Mouse (Mus musculus) T-helper 2 cell (primary cell): ENCODE data around the gene Cym.

Source experiments
- in situ Hi-C: fragments of 300-600 bp; cut with MboI, MseI; formaldehyde crosslinking; loops from one replicate; pipeline ENCODE4 v1.15.1; 2025; ENCODE audit warnings: high pct_unique_total_duplicates

The Cym gene

GRCm38 (mm10) chr3:107229221-107229620, 7.7 kb upstream of the Cym start:
- in situ Hi-C loops = loop anchor here (25.0 kb wide), 1 partner anchor 658 kb away; the partner anchor contains the start of genes Eps8l3 and Gstm5

GRCm38 (mm10) chr3:107225820-107226219, 4.3 kb upstream of the Cym start:
- in situ Hi-C loops = loop anchor here (25.0 kb wide), 1 partner anchor 661 kb away; the partner anchor contains the start of genes Eps8l3 and Gstm5

- in situ Hi-C loops = no loop called here
Observed at GRCm38 (mm10) chr3:107223230-107223629, 1.7 kb upstream of the Cym start.

GRCm38 (mm10) chr3:107218572-107218971, 3.0 kb downstream of the Cym start:
- in situ Hi-C loops = no loop called here

- in situ Hi-C loops = no loop called here
Observed at GRCm38 (mm10) chr3:107217101-107217480, 4.4 kb downstream of the Cym start.

- in situ Hi-C loops = no loop called here
Observed at GRCm38 (mm10) chr3:107216400-107217100, 5.0 kb downstream of the Cym start.

- in situ Hi-C loops = no loop called here
Observed at GRCm38 (mm10) chr3:107214606-107215005, 6.9 kb downstream of the Cym start.

- in situ Hi-C loops = no loop called here
Observed at GRCm38 (mm10) chr3:107207625-107208253, 13.8 kb downstream of the Cym start.

GRCm38 (mm10) chr3:107206490-107207150, 14.9 kb downstream of the Cym start:
- in situ Hi-C loops = no loop called here

- in situ Hi-C loops = no loop called here
Observed at GRCm38 (mm10) chr3:107205994-107206393, 15.5 kb downstream of the Cym start.

- in situ Hi-C loops = no loop called here
Observed at GRCm38 (mm10) chr3:107205170-107205569, 16.4 kb downstream of the Cym start.

- in situ Hi-C loops = no loop called here
Observed at GRCm38 (mm10) chr3:107204413-107204812, 17.1 kb downstream of the Cym start.

- in situ Hi-C loops = no loop called here
Observed at GRCm38 (mm10) chr3:107201310-107202180, 20.0 kb downstream of the Cym start.

- in situ Hi-C loops = no loop called here
Observed at GRCm38 (mm10) chr3:107188226-107188899, 33.2 kb downstream of the Cym start.

- in situ Hi-C loops = no loop called here
Observed at GRCm38 (mm10) chr3:107187022-107187421, 34.5 kb downstream of the Cym start.

- in situ Hi-C loops = no loop called here
Observed at GRCm38 (mm10) chr3:107185597-107185996, 35.9 kb downstream of the Cym start.

- in situ Hi-C loops = no loop called here
Observed at GRCm38 (mm10) chr3:107183178-107183577, 38.4 kb downstream of the Cym start.

- in situ Hi-C loops = no loop called here
Observed at GRCm38 (mm10) chr3:107182756-107183155, 38.8 kb downstream of the Cym start, which contains the start of gene Kcna10. TSS of gene Kcna10 (plus strand) at chr3:107183056.

- in situ Hi-C loops = no loop called here
Observed at GRCm38 (mm10) chr3:107180860-107181259, 40.7 kb downstream of the Cym start.

GRCm38 (mm10) chr3:107176501-107176900, 45.0 kb downstream of the Cym start:
- in situ Hi-C loops = no loop called here

GRCm38 (mm10) chr3:107175486-107175885, 46.0 kb downstream of the Cym start:
- in situ Hi-C loops = no loop called here
